Mouse (Mus musculus): ENCODE data around the gene Ehd4. TPM values are rescaled to one million over a fixed set of nuclear protein-coding genes. Genes with fewer than 3 reads are reported as not detected.

Gene Ehd4
- total RNA-seq, 1 experiment: 19.4 TPM

DNA sequence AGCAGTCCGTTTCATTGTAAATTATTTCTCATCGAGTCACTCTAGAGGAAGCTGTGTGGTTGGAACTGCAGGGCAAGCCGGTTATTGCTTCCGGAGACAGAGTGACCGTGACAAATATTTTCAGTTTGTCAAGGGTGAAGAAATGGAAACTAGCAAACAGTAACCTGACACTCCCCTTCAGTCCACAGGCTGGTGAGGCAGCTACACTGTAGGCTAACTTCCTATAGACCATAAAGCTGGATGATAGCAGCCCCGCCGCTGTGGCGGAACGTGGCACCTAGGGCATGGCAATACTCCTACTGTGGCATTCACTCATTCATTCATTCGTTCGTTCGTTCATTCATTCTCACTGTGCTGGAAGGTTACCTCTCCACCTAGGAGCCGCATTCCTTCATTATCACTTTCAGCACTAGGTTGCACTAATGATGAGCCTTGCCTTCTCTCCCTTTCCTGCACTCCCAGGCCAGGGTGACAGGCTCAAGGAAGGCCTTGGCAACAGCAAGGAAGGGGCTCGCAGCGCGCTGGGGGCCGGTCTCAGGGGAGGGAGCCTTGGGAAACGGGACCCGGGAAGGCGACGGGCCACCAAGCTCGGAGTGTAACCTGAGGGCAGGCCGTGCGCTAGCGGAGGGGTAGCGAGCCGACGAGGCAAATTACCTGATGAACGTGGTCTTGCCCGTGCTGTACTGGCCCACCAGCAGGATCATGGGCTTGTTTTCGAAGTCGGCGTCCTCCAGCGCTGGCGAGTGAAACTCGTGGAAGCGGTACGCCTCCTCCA, 633 bp downstream of the Ehd4 start:
- no peaks in the 10 kb centered on the region for H3K9me3 ChIP-seq (ENCODE audit: control insufficient read depth, insufficient read depth, low read depth, low read length)
- peak; percentile 8 for DNase-seq (ENCODE audit: low read depth, low spot score)
- peak overlapping the region; percentile 91 for H3K9ac ChIP-seq (ENCODE audit: insufficient read depth, low read depth, low read length, poor library complexity, severe bottlenecking)
- H3K4me1 ChIP-seq (ENCODE audit: control insufficient read depth in 2 of 2, insufficient read depth in 2 of 2, low read length in 2 of 2, poor library complexity in 1 of 2): 0 out of 4 replicates have a peak, but pooled peaks cover 0 to 3% of the 10 kb centered on the region in 2 experiments
- in situ Hi-C loops (cut with MboI; ENCODE audit: low sequenced_read_pairs in 2 of 2, unreplicated experiment in 2 of 2): no loop called here
- no peak overlapping the region for H3K27ac ChIP-seq (ENCODE audit: insufficient read depth, low read depth, low read length, poor library complexity, severe bottlenecking)
- no peaks in the 10 kb centered on the region for H3K36me3 ChIP-seq (ENCODE audit: control insufficient read depth, insufficient read depth, low read length, poor library complexity, severe bottlenecking)
- no peak for TF ChIP-seq ZC3H11A (IDR thresholded peaks at IDR 0.05; ENCODE audit: borderline replicate concordance, low read depth, low read length)
- no peak for TF ChIP-seq MAFK (IDR thresholded peaks at IDR 0.05; ENCODE audit: insufficient read depth, low read depth, low read length)
- TF ChIP-seq ZNF384 (IDR thresholded peaks at IDR 0.05; ENCODE audit: low read depth, low read length): no peak
- no peak for TF ChIP-seq HCFC1 (IDR thresholded peaks at IDR 0.05; ENCODE audit: borderline replicate concordance, insufficient read depth, low read length)
- no peak for TF ChIP-seq CHD2 (IDR thresholded peaks at IDR 0.05; ENCODE audit: low read depth, low read length)
- H3K4me3 ChIP-seq (ENCODE audit: insufficient read depth in 1 of 2, low read depth in 1 of 2, low read length in 2 of 2, poor library complexity in 1 of 2, severe bottlenecking in 1 of 2): peak overlapping the region; percentile 84

DNA sequence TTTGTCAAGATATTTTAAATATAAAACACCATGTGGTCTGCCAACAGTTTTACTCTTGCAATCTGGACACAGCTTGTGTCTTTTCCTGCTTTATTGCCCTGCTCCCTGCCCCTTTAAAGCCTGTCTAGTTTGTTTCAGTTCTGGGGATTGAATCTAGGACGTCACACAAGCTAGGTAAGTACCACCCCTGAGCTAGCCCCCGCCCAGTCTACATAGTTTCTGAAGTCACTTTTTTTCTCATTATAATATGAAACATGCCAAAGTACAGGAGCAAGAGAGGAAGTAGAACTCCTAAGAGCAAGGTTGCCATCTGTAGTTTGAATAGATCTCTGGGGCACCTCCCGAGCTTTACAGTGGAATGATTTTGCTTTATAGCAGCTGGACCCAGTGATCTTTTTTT, 3.8 kb downstream of the Ehd4 start:
- Histone ChIP-seq H3K9me3 (ENCODE audit: control insufficient read depth, insufficient read depth, low read depth, low read length) (no peaks in the 10 kb centered on the region), H3K9ac (ENCODE audit: insufficient read depth, low read depth, low read length, poor library complexity, severe bottlenecking) (no peak overlapping the region), H3K36me3 (ENCODE audit: control insufficient read depth, insufficient read depth, low read length, poor library complexity, severe bottlenecking) (no peaks in the 10 kb centered on the region; the same call in 1 of the 2 replicates), H3K4me3 (ENCODE audit: insufficient read depth in 1 of 2, low read depth in 1 of 2, low read length in 2 of 2, poor library complexity in 1 of 2, severe bottlenecking in 1 of 2) (no peak overlapping the region), H3K27ac (ENCODE audit: insufficient read depth, low read depth, low read length, poor library complexity, severe bottlenecking) (no peak overlapping the region), H3K4me1 (ENCODE audit: control insufficient read depth in 2 of 2, insufficient read depth in 2 of 2, low read length in 2 of 2, poor library complexity in 1 of 2) (0 out of 4 replicates have a peak, but pooled peaks cover 0 to 3% of the 10 kb centered on the region in 2 experiments)
- in situ Hi-C loops (cut with MboI; ENCODE audit: low sequenced_read_pairs in 2 of 2, unreplicated experiment in 2 of 2): no loop called here
- no peak for DNase-seq (ENCODE audit: low read depth, low spot score)
- TF ChIP-seq MAFK (IDR thresholded peaks at IDR 0.05; ENCODE audit: insufficient read depth, low read depth, low read length): no peak
- TF ChIP-seq HCFC1 (IDR thresholded peaks at IDR 0.05; ENCODE audit: borderline replicate concordance, insufficient read depth, low read length): no peak
- TF ChIP-seq ZC3H11A (IDR thresholded peaks at IDR 0.05; ENCODE audit: borderline replicate concordance, low read depth, low read length): no peak
- TF ChIP-seq CHD2 (IDR thresholded peaks at IDR 0.05; ENCODE audit: low read depth, low read length): no peak
- TF ChIP-seq ZNF384 (IDR thresholded peaks at IDR 0.05; ENCODE audit: low read depth, low read length): no peak

DNA sequence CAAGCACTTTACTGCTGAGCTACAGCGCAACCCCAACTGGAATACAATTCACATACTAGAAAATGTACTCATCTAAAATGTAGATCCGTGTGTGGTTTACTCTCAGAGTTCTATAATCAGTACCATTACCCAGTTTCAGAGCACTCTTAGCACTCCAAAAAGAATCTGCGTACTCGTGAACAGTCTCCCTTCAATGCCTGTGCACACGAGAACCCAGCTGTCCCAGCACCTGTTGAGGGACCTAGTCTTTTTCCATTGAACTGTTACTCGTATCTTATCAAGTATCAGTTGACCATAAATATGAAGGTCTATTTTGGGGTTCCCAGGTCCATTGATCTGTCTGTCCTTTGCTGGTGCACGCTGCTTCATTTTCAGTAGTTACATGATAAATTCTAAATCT, 4.8 kb downstream of the Ehd4 start:
- H3K27ac ChIP-seq (ENCODE audit: insufficient read depth, low read depth, low read length, poor library complexity, severe bottlenecking): no peak overlapping the region
- no peak overlapping the region for H3K9ac ChIP-seq (ENCODE audit: insufficient read depth, low read depth, low read length, poor library complexity, severe bottlenecking)
- no peak overlapping the region for H3K4me3 ChIP-seq (ENCODE audit: insufficient read depth in 1 of 2, low read depth in 1 of 2, low read length in 2 of 2, poor library complexity in 1 of 2, severe bottlenecking in 1 of 2)
- H3K36me3 ChIP-seq (ENCODE audit: control insufficient read depth, insufficient read depth, low read length, poor library complexity, severe bottlenecking): no peaks in the 10 kb centered on the region; the same call in 1 of the 2 replicates
- TF ChIP-seq CHD2 (IDR thresholded peaks at IDR 0.05; ENCODE audit: low read depth, low read length): no peak
- no peak for TF ChIP-seq ZNF384 (IDR thresholded peaks at IDR 0.05; ENCODE audit: low read depth, low read length)
- TF ChIP-seq MAFK (IDR thresholded peaks at IDR 0.05; ENCODE audit: insufficient read depth, low read depth, low read length): no peak
- no peak for TF ChIP-seq ZC3H11A (IDR thresholded peaks at IDR 0.05; ENCODE audit: borderline replicate concordance, low read depth, low read length)
- no peak for TF ChIP-seq HCFC1 (IDR thresholded peaks at IDR 0.05; ENCODE audit: borderline replicate concordance, insufficient read depth, low read length)
- in situ Hi-C loops (cut with MboI; ENCODE audit: low sequenced_read_pairs in 2 of 2, unreplicated experiment in 2 of 2): no loop called here
- H3K4me1 ChIP-seq (ENCODE audit: control insufficient read depth in 2 of 2, insufficient read depth in 2 of 2, low read length in 2 of 2, poor library complexity in 1 of 2): 0 out of 4 replicates have a peak, but pooled peaks cover 0 to 3% of the 10 kb centered on the region in 2 experiments
- no peaks in the 10 kb centered on the region for H3K9me3 ChIP-seq (ENCODE audit: control insufficient read depth, insufficient read depth, low read depth, low read length)
- no peak for DNase-seq (ENCODE audit: low read depth, low spot score)

DNA sequence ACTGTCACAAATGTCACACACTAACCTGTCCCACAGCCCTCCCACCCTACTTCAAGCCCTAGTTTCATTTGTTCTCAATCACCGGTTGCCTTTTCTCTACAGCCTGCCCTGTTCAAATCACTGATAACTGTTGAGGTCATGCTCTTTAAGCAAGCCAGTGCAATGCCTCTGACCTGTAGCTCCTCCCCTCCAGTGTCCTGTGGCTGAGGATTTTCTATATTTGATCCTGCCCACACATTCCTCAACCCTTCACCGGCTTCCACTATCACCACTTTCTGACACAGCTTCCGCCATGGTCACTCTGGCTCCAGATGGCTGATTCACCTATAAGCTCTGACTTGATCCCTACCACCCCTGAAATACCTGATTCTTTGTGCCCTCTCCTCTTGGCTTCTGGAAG, 6.4 kb downstream of the Ehd4 start:
- TF ChIP-seq ZNF384 (IDR thresholded peaks at IDR 0.05; ENCODE audit: low read depth, low read length): no peak
- TF ChIP-seq MAFK (IDR thresholded peaks at IDR 0.05; ENCODE audit: insufficient read depth, low read depth, low read length): no peak
- TF ChIP-seq CHD2 (IDR thresholded peaks at IDR 0.05; ENCODE audit: low read depth, low read length): no peak
- no peak for TF ChIP-seq ZC3H11A (IDR thresholded peaks at IDR 0.05; ENCODE audit: borderline replicate concordance, low read depth, low read length)
- no peak for TF ChIP-seq HCFC1 (IDR thresholded peaks at IDR 0.05; ENCODE audit: borderline replicate concordance, insufficient read depth, low read length)
- H3K27ac ChIP-seq (ENCODE audit: insufficient read depth, low read depth, low read length, poor library complexity, severe bottlenecking): no peak overlapping the region
- in situ Hi-C loops (cut with MboI; ENCODE audit: low sequenced_read_pairs in 2 of 2, unreplicated experiment in 2 of 2): no loop called here

More for the DNA sequence above, 6.4 kb downstream of the Ehd4 start:
- Histone ChIP-seq H3K4me3 (ENCODE audit: insufficient read depth in 1 of 2, low read depth in 1 of 2, low read length in 2 of 2, poor library complexity in 1 of 2, severe bottlenecking in 1 of 2) (no peak overlapping the region), H3K9ac (ENCODE audit: insufficient read depth, low read depth, low read length, poor library complexity, severe bottlenecking) (no peak overlapping the region), H3K4me1 (ENCODE audit: control insufficient read depth in 2 of 2, insufficient read depth in 2 of 2, low read length in 2 of 2, poor library complexity in 1 of 2) (no peaks in the 10 kb centered on the region), H3K9me3 (ENCODE audit: control insufficient read depth, insufficient read depth, low read depth, low read length) (no peaks in the 10 kb centered on the region), H3K36me3 (ENCODE audit: control insufficient read depth, insufficient read depth, low read length, poor library complexity, severe bottlenecking) (no peaks in the 10 kb centered on the region; the same call in 1 of the 2 replicates)
- no peak for DNase-seq (ENCODE audit: low read depth, low spot score)

Measured in ES-E14 (cell line).